Mouse (Mus musculus): ENCODE measurements at regions not wholly inside any gene's neighbourhood (a gene's known extent, or its start where the extent isn't known, plus 50 kb on each side); places are given as distances from the start of the nearest gene placed in this dataset.

- ATAC-seq = no peak
- no peak for TF ChIP-seq CTCF (IDR thresholded peaks at IDR 0.05; ENCODE audit: low read depth)
- Histone ChIP-seq H3K9me3 (ENCODE audit: control insufficient read depth) (no peaks in the 10 kb centered on the region), H3K27me3 (replicated peaks; ENCODE audit: control insufficient read depth, insufficient read depth, low read length) (no peaks in the 10 kb centered on the region), H3K4me3 (ENCODE audit: low read depth, low read length) (no peak overlapping the region), H3K4me2 (replicated peaks; ENCODE audit: low read depth) (no peak overlapping the region), H3K4me1 (replicated peaks; ENCODE audit: control insufficient read depth, insufficient read depth, low read length) (no peaks in the 10 kb centered on the region), H3K27ac (ENCODE audit: low read depth, low read length) (no peak overlapping the region), H3K9ac (ENCODE audit: low read depth, low read length) (no peak overlapping the region), H3K36me3 (ENCODE audit: control insufficient read depth, insufficient read depth) (no peaks in the 10 kb centered on the region)
- WGBS = 52% methylated on average over 1 of the region's 1 CpGs
These were observed 732.8 kb upstream of the Cited2 start for GRCm38 (mm10) chr10:16990227-16990626.

DNA sequence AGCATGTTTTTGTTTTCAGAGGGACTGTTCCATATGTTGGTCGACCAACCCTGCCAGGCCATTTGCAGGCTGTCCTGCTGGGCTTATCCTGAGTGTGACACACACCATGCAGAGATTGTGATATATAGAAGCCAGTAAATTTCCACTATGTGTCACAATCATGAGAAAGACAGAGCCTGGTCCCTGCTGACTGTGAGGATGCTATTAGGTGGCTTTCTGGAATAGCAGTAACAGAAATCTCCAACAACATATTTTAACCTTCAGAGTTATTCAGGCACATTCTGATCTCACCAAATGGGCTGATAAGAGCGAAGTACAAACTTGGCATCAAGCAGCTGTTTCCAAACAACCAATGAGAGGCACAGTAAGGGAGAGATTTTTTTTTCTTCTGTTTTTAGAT, 729.2 kb upstream of the Cited2 start:
- H3K27ac ChIP-seq (ENCODE audit: low read depth, low read length) = no peak overlapping the region
- no peaks in the 10 kb centered on the region for H3K36me3 ChIP-seq (ENCODE audit: control insufficient read depth, insufficient read depth)
- H3K27me3 ChIP-seq (replicated peaks; ENCODE audit: control insufficient read depth, insufficient read depth, low read length) = no peaks in the 10 kb centered on the region
- no peak overlapping the region for H3K4me2 ChIP-seq (replicated peaks; ENCODE audit: low read depth)
- no peak overlapping the region for H3K9ac ChIP-seq (ENCODE audit: low read depth, low read length)
- H3K4me3 ChIP-seq (ENCODE audit: low read depth, low read length) = no peak overlapping the region
- WGBS = 69% methylated on average over 2 of the region's 2 CpGs
- no peaks in the 10 kb centered on the region for H3K9me3 ChIP-seq (ENCODE audit: control insufficient read depth)
- TF ChIP-seq CTCF (IDR thresholded peaks at IDR 0.05; ENCODE audit: low read depth) = no peak
- no peak for ATAC-seq
- H3K4me1 ChIP-seq (replicated peaks; ENCODE audit: control insufficient read depth, insufficient read depth, low read length) = no peaks in the 10 kb centered on the region

- H3K9me3 ChIP-seq (ENCODE audit: control insufficient read depth) = no peaks in the 10 kb centered on the region
- H3K4me1 ChIP-seq (replicated peaks; ENCODE audit: control insufficient read depth, insufficient read depth, low read length) = no peaks in the 10 kb centered on the region
- no peak overlapping the region for H3K4me3 ChIP-seq (ENCODE audit: low read depth, low read length)
- no peak overlapping the region for H3K9ac ChIP-seq (ENCODE audit: low read depth, low read length)
- no peak for TF ChIP-seq CTCF (IDR thresholded peaks at IDR 0.05; ENCODE audit: low read depth)
- H3K36me3 ChIP-seq (ENCODE audit: control insufficient read depth, insufficient read depth) = no peaks in the 10 kb centered on the region
- no peak for ATAC-seq
- 59% methylated on average over 6 of the region's 6 CpGs for WGBS
- H3K4me2 ChIP-seq (replicated peaks; ENCODE audit: low read depth) = no peak overlapping the region
- no peaks in the 10 kb centered on the region for H3K27me3 ChIP-seq (replicated peaks; ENCODE audit: control insufficient read depth, insufficient read depth, low read length)
- H3K27ac ChIP-seq (ENCODE audit: low read depth, low read length) = no peak overlapping the region
These were observed 728.5 kb upstream of the Cited2 start for GRCm38 (mm10) chr10:16994526-16994925.

DNA sequence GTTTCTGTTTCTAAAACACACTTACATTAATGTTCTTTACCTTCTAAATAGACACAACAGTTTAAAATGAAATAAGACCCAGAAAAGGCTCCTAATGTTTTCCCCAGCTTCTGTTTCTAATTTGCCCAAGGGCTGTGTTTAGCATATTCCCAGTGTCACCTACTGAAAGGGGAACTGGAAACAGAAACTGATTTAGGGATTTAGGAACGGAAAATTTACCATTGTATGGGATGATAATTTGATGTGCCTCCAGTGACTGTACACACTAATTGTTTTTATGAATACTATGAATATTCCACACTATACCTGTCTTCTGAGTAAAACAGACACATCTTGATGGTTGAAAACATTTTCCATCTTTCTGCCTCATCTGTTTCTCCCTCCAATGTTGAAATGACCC, 728.0 kb upstream of the Cited2 start:
- Histone ChIP-seq H3K4me1 (replicated peaks; ENCODE audit: control insufficient read depth, insufficient read depth, low read length) (no peaks in the 10 kb centered on the region), H3K27ac (ENCODE audit: low read depth, low read length) (no peak overlapping the region), H3K4me3 (ENCODE audit: low read depth, low read length) (no peak overlapping the region), H3K9me3 (ENCODE audit: control insufficient read depth) (no peaks in the 10 kb centered on the region), H3K9ac (ENCODE audit: low read depth, low read length) (no peak overlapping the region), H3K36me3 (ENCODE audit: control insufficient read depth, insufficient read depth) (no peaks in the 10 kb centered on the region), H3K4me2 (replicated peaks; ENCODE audit: low read depth) (no peak overlapping the region), H3K27me3 (replicated peaks; ENCODE audit: control insufficient read depth, insufficient read depth, low read length) (no peaks in the 10 kb centered on the region)
- TF ChIP-seq CTCF (IDR thresholded peaks at IDR 0.05; ENCODE audit: low read depth) = no peak
- no peak for ATAC-seq
- WGBS = 84% methylated on average over 1 of the region's 1 CpGs

DNA sequence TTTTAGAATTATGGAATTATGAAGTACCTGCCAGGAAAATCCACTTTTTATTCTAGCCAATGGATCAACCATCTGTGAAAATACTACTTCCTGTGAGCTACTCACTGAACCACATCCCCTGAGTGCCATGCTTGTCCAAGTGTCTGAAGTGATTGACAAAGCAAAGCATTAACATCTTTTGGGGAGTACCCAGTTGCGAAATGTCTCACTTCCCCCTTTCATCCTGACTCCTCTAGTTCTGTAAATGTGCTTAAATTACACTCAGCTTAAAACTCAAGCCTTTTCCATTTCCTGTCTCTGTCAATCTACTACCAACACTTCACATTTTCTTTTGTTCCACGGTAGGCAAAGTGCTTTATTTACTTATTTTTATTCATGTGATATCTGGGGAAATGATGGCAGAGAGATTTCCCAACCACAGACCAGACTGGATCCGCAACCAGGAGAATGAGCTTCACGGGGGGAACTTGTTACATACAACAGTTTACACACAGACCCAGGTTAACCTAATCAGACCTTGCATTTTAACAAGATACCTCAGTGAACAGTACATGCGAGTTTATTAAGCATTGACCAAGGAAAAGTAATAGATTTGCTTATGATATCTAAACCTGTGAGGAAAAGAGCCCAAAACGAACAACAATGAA, 726.1 kb upstream of the Cited2 start:
- Histone ChIP-seq H3K27ac (ENCODE audit: low read depth, low read length) (no peak overlapping the region), H3K4me1 (replicated peaks; ENCODE audit: control insufficient read depth, insufficient read depth, low read length) (no peaks in the 10 kb centered on the region), H3K9ac (ENCODE audit: low read depth, low read length) (no peak overlapping the region), H3K27me3 (replicated peaks; ENCODE audit: control insufficient read depth, insufficient read depth, low read length) (no peaks in the 10 kb centered on the region), H3K4me2 (replicated peaks; ENCODE audit: low read depth) (no peak overlapping the region), H3K36me3 (ENCODE audit: control insufficient read depth, insufficient read depth) (no peaks in the 10 kb centered on the region), H3K9me3 (ENCODE audit: control insufficient read depth) (no peaks in the 10 kb centered on the region), H3K4me3 (ENCODE audit: low read depth, low read length) (no peak overlapping the region)
- TF ChIP-seq CTCF (IDR thresholded peaks at IDR 0.05; ENCODE audit: low read depth) = no peak
- 79% methylated on average over 6 of the region's 6 CpGs for WGBS
- ATAC-seq = no peak

DNA sequence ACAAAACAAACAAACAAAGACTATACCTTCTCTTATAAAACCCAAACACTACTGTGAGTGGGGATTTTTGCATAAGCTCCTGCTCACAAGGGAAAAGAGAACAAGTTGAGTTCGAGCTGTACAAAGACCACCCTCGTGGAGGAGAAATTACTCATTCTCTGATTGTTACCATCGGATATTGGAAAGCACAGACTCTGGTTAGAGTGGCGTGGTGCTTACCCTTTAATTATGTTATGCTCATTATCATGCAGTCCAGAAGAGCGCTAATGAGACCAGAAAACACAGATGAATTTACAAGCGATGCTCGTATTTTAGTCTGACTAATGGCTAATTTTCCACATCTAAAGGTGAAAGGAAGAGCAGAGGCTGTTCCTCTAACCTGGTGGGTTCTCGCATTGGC, 721.7 kb upstream of the Cited2 start:
- Histone ChIP-seq H3K36me3 (ENCODE audit: control insufficient read depth, insufficient read depth) (no peaks in the 10 kb centered on the region), H3K4me3 (ENCODE audit: low read depth, low read length) (no peak overlapping the region), H3K9ac (ENCODE audit: low read depth, low read length) (no peak overlapping the region), H3K4me2 (replicated peaks; ENCODE audit: low read depth) (no peak overlapping the region), H3K27me3 (replicated peaks; ENCODE audit: control insufficient read depth, insufficient read depth, low read length) (no peaks in the 10 kb centered on the region), H3K9me3 (ENCODE audit: control insufficient read depth) (no peaks in the 10 kb centered on the region), H3K27ac (ENCODE audit: low read depth, low read length) (no peak overlapping the region), H3K4me1 (replicated peaks; ENCODE audit: control insufficient read depth, insufficient read depth, low read length) (no peaks in the 10 kb centered on the region)
- ATAC-seq = no peak
- WGBS = 88% methylated on average over 8 of the region's 8 CpGs
- no peak for TF ChIP-seq CTCF (IDR thresholded peaks at IDR 0.05; ENCODE audit: low read depth)
